Mouse (Mus musculus) MEL (cell line): ENCODE data around the gene Dlgap3. TPM values are rescaled to one million over a fixed set of nuclear protein-coding genes. Genes with fewer than 3 reads are reported as not detected.

Experiments used
- DNase-seq: peaks from one replicate; pipeline ENCODE4 v3.0.0; 2011; ENCODE audit warnings: low read depth, low spot score
- H3K27ac ChIP-seq: 2 replicates; pipeline ENCODE4 v1.5.1; 2012; ENCODE audit warnings: low read depth, mild to moderate bottlenecking, control low read depth, low read length, moderate library complexity; ENCODE audit not compliant: control insufficient read depth
- H3K27me3 ChIP-seq, 2 experiments: fragments of 150-350 bp in 1 of 2; sonication (generic) in 1 of 2; 2 replicates each; pipeline ENCODE4 v1.6.1; 2012; ENCODE audit warnings: low read length in 2 of 2, mild to moderate bottlenecking in 2 of 2, improper control_type of control experiment in 1 of 2, moderate library complexity in 1 of 2; ENCODE audit not compliant: insufficient read depth in 2 of 2, control insufficient read depth in 1 of 2
- H3K36me3 ChIP-seq, 2 experiments: 2 replicates each; pipeline ENCODE4 v1.6.1; 2012 to 2014; ENCODE audit warnings: low read length in 2 of 2, improper control_type of control experiment in 1 of 2, inconsistent platforms in 1 of 2, mild to moderate bottlenecking in 1 of 2; ENCODE audit not compliant: insufficient read depth in 2 of 2, control insufficient read depth in 1 of 2
- H3K4me1 ChIP-seq, 2 experiments: fragments of 150-350 bp in 1 of 2; sonication (generic) in 1 of 2; 2 replicates each; pipeline ENCODE4 v1.6.1; 2012; ENCODE audit warnings: low read length in 2 of 2, improper control_type of control experiment in 1 of 2, mild to moderate bottlenecking in 1 of 2; ENCODE audit not compliant: insufficient read depth in 2 of 2, control insufficient read depth in 1 of 2
- H3K4me3 ChIP-seq, 2 experiments: fragments of 150-350 bp in 1 of 2; sonication (generic) in 1 of 2; 2 replicates each; pipeline ENCODE4 v1.5.1; 2012; ENCODE audit warnings: low read depth in 2 of 2, low read length in 2 of 2, mild to moderate bottlenecking in 2 of 2, moderate library complexity in 2 of 2, control low read depth in 1 of 2, improper control_type of control experiment in 1 of 2; ENCODE audit not compliant: control insufficient read depth in 1 of 2, insufficient read depth in 1 of 2
- H3K79me2 ChIP-seq: 2 replicates; pipeline ENCODE4 v1.6.1; 2012; ENCODE audit warnings: mild to moderate bottlenecking, low read length, moderate library complexity; ENCODE audit not compliant: control insufficient read depth, poor library complexity, insufficient read depth
- H3K9ac ChIP-seq: 2 replicates; pipeline ENCODE4 v1.6.1; 2012; ENCODE audit warnings: low read depth, mild to moderate bottlenecking, control low read depth, low read length, moderate library complexity; ENCODE audit not compliant: control insufficient read depth, poor library complexity, severe bottlenecking
- H3K9me3 ChIP-seq: fragments of 150-350 bp; sonication (generic); replicated peaks from 2 replicates; pipeline ENCODE4 v1.6.1; 2012; ENCODE audit warnings: mild to moderate bottlenecking, low read length, improper control_type of control experiment, moderate library complexity; ENCODE audit not compliant: insufficient read depth
- CHD1 ChIP-seq: IDR thresholded peaks from 2 replicates; pipeline ENCODE4 v1.6.1; 2012; ENCODE audit warnings: low read depth, mild to moderate bottlenecking, inconsistent platforms, low read length, improper control_type of control experiment
- CTCF ChIP-seq, 3 experiments: IDR thresholded peaks in 2 of 3; conservative IDR thresholded peaks in 1 of 3; 2 replicates each; pipeline ENCODE4 v1.5.1; 2011 to 2012; ENCODE audit warnings: low read length in 3 of 3, low read depth in 2 of 3, mild to moderate bottlenecking in 2 of 3, improper control_type of control experiment in 1 of 3, inconsistent platforms in 1 of 3, mixed read lengths in 1 of 3, moderate library complexity in 1 of 3; ENCODE audit not compliant: control insufficient read depth in 1 of 3, insufficient read depth in 1 of 3, poor library complexity in 1 of 3, severe bottlenecking in 1 of 3
- E2F4 ChIP-seq: IDR thresholded peaks from 2 replicates; pipeline ENCODE4 v1.6.1; 2011; ENCODE audit warnings: low read depth, low read length, improper control_type of control experiment, borderline replicate concordance
- ELF1 ChIP-seq: IDR thresholded peaks from 2 replicates; pipeline ENCODE4 v1.6.1; 2014; ENCODE audit warnings: low read depth, mild to moderate bottlenecking, inconsistent platforms, low read length, improper control_type of control experiment, moderate library complexity
- GABPA ChIP-seq: IDR thresholded peaks from 2 replicates; pipeline ENCODE4 v1.6.1; 2012; ENCODE audit warnings: low read depth, mild to moderate bottlenecking, inconsistent platforms, low read length, improper control_type of control experiment, moderate library complexity
- MXI1 ChIP-seq: IDR thresholded peaks from 2 replicates; pipeline ENCODE4 v1.6.1; 2011; ENCODE audit warnings: mild to moderate bottlenecking, low read depth, low read length, improper control_type of control experiment
- MYB ChIP-seq: IDR thresholded peaks from 2 replicates; pipeline ENCODE4 v1.6.1; 2011; ENCODE audit warnings: mild to moderate bottlenecking, low read depth, low read length, improper control_type of control experiment
- MYC ChIP-seq: IDR thresholded peaks from 2 replicates; pipeline ENCODE4 v1.6.1; 2011; ENCODE audit warnings: low read depth, mild to moderate bottlenecking, low read length, improper control_type of control experiment, moderate library complexity
- POLR2A ChIP-seq, 2 experiments: IDR thresholded peaks; 2 replicates each; pipeline ENCODE4 v1.6.1; 2011 to 2012; ENCODE audit warnings: low read length in 2 of 2, mild to moderate bottlenecking in 2 of 2, control low read depth in 1 of 2, improper control_type of control experiment in 1 of 2, low read depth in 1 of 2, moderate library complexity in 1 of 2; ENCODE audit not compliant: control insufficient read depth in 1 of 2, insufficient read depth in 1 of 2, poor library complexity in 1 of 2
- POLR2AphosphoS2 ChIP-seq: IDR thresholded peaks from 2 replicates; pipeline ENCODE4 v1.6.1; 2011; ENCODE audit warnings: low read length, improper control_type of control experiment
- POLR2AphosphoS5 ChIP-seq: IDR thresholded peaks from 2 replicates; pipeline ENCODE4 v1.6.1; 2012; ENCODE audit warnings: low read depth, borderline replicate concordance, mild to moderate bottlenecking, inconsistent platforms, low read length, moderate library complexity, mixed read lengths
- RAD21 ChIP-seq: IDR thresholded peaks from 2 replicates; pipeline ENCODE4 v1.6.1; 2011; ENCODE audit warnings: mild to moderate bottlenecking, low read depth, low read length, improper control_type of control experiment
- RCOR1 ChIP-seq: IDR thresholded peaks from 2 replicates; pipeline ENCODE4 v1.6.1; 2012; ENCODE audit warnings: low read depth, mild to moderate bottlenecking, inconsistent platforms, low read length, improper control_type of control experiment
- SMC3 ChIP-seq: IDR thresholded peaks from 2 replicates; pipeline ENCODE4 v1.6.1; 2011; ENCODE audit warnings: low read depth, low read length, improper control_type of control experiment
- TAL1 ChIP-seq: IDR thresholded peaks from 2 replicates; pipeline ENCODE4 v1.6.1; 2012; ENCODE audit warnings: mild to moderate bottlenecking, inconsistent platforms, low read length, moderate library complexity, mixed read lengths
- ZC3H11A ChIP-seq: IDR thresholded peaks from 2 replicates; pipeline ENCODE4 v1.6.1; 2012; ENCODE audit warnings: low read depth, mild to moderate bottlenecking, inconsistent platforms, low read length, improper control_type of control experiment
- ZMIZ1 ChIP-seq: IDR thresholded peaks from 2 replicates; pipeline ENCODE4 v1.6.1; 2012; ENCODE audit warnings: low read depth, mild to moderate bottlenecking, inconsistent platforms, low read length, improper control_type of control experiment, moderate library complexity
- ZNF384 ChIP-seq: IDR thresholded peaks from 2 replicates; pipeline ENCODE4 v1.6.1; 2012; ENCODE audit warnings: low read depth, mild to moderate bottlenecking, inconsistent platforms, low read length, improper control_type of control experiment
- polyA plus RNA-seq, 2 experiments: library from polyadenylated mRNA; stranded (reverse) in 1 of 2; unstranded in 1 of 2; fragments of >175 nt in 1 of 2; fragments of >200 nt in 1 of 2; gene quantifications; 2 replicates each; pipeline versions ENCODE4 v1.2.1 to v1.2.4; 2012; ENCODE audit warnings: low replicate concordance in 2 of 2, low read depth in 1 of 2; ENCODE audit not compliant: insufficient read length in 2 of 2, insufficient read depth in 1 of 2, missing spikeins in 1 of 2
- total RNA-seq: library from RNA; depleted of rRNA; stranded (reverse); fragments of 300-350 nt; gene quantifications from 2 replicates; pipeline ENCODE4 v1.2.3, GENCODE M21; 2012

The Dlgap3 gene
- total and polyA plus RNA-seq, 3 experiments, result not detected

DNA sequence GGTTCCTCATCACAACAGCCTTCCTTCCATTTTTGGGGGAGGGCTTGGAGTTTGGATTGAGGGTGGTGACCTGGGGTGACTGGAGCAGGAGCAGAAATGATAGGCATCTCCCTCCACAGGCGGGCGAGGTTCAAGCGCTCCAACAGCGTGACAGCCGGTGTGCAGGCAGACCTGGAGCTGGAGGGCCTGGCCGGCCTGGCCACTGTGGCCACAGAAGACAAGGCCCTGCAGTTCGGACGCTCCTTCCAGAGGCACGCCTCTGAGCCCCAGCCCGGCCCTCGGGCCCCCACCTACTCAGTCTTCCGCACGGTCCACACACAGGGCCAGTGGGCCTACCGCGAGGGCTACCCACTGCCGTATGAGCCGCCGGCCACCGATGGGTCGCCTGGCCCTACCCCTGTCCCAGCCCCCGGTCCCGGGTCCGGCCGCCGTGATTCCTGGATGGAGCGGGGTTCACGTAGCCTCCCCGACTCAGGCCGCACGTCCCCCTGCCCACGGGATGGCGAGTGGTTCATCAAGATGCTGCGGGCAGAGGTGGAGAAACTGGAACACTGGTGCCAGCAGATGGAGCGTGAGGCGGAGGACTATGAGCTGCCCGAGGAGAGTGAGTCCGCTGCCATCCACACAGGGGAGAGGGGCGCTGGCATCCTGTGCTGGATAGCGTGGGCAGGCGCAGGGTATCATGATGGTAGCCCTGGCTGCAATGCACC lies 64.6 kb downstream of the Dlgap3 start:
- DNase-seq, result no peak
- no peaks in the 10 kb centered on the region for H3K9me3 ChIP-seq
- H3K36me3 ChIP-seq, result no peaks in the 10 kb centered on the region
- H3K4me1 ChIP-seq, result no peaks in the 10 kb centered on the region
- H3K79me2 ChIP-seq, result no peaks in the 10 kb centered on the region
- H3K9ac ChIP-seq, result no peak overlapping the region
- no peak for TF ChIP-seq RAD21
- TF ChIP-seq POLR2AphosphoS5, result no peak
- no peak for TF ChIP-seq ZMIZ1
- no peak for TF ChIP-seq GABPA
- TF ChIP-seq ZNF384, result no peak
- no peak for TF ChIP-seq POLR2AphosphoS2
- TF ChIP-seq POLR2A (IDR thresholded peaks at IDR 0.05; ENCODE audit: control insufficient read depth in 1 of 2, insufficient read depth in 1 of 2, low read depth in 1 of 2, low read length in 2 of 2, poor library complexity in 1 of 2), result no peak
- TF ChIP-seq ZC3H11A, result no peak
- TF ChIP-seq MYB, result no peak
- no peak for TF ChIP-seq MXI1
- no peak for TF ChIP-seq ELF1
- no peak overlapping the region for H3K27ac ChIP-seq
- no peaks in the 10 kb centered on the region for H3K27me3 ChIP-seq
- no peak overlapping the region for H3K4me3 ChIP-seq

DNA sequence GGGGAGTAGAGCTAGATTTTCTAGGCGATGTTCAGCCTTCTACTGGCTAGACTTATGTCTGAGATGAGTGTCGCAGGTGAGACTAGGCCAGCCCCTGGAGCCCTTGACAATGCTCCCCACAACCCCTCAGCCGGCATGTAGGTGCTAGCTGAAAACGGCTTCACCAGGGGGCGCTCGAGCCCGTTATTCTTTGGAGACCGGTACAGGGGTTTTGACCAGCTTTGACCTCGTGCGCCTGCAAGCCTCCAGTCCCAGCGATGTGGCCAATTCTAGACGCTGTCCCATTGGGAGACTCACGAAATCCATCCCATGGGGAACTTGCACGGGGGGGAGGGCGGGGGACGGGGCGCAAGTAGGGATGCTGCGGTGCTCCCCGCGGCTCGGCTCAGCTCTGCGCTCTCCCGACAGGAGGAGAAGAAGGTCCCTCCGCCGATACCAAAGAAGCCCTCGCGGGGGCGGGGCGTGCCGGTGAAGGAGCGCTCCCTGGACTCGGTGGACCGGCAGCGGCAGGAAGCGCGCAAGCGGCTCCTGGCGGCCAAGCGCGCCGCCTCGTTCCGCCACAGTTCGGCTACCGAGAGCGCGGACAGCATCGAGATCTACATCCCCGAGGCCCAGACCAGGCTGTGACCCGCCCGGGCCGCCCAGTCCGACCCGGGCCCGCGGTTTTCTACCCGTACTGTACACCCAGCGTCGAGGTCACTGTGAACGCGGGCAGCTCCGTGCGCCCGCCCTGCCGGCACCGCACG lies 66.9 kb downstream of the Dlgap3 start:
- no peaks in the 10 kb centered on the region for H3K27me3 ChIP-seq
- no peaks in the 10 kb centered on the region for H3K9me3 ChIP-seq
- no peak overlapping the region for H3K4me3 ChIP-seq
- peak; percentile 39 for DNase-seq
- H3K4me1 ChIP-seq, result no peaks in the 10 kb centered on the region
- no peak overlapping the region for H3K9ac ChIP-seq
- no peak overlapping the region for H3K27ac ChIP-seq
- no peaks in the 10 kb centered on the region for H3K36me3 ChIP-seq
- TF ChIP-seq RAD21 (peak; percentile 22), SMC3 (peak; percentile 35), POLR2AphosphoS2 (no peak), ZMIZ1 (no peak), MXI1 (no peak), E2F4 (no peak), CTCF (IDR thresholded peaks at IDR 0.05 in 2 of 3, conservative IDR thresholded peaks at IDR 0.05 in 1 of 3; ENCODE audit: control insufficient read depth in 1 of 3, insufficient read depth in 1 of 3, low read depth in 2 of 3, low read length in 3 of 3, poor library complexity in 1 of 3, severe bottlenecking in 1 of 3) (peak in 2 of 3 experiments; percentile 45 to 52; a peak in 5 of 6 replicates), MYC (no peak), MYB (no peak), ELF1 (no peak), CHD1 (no peak), TAL1 (no peak), RCOR1 (no peak), ZC3H11A (no peak)
- TF ChIP-seq, all 39 proteins: peak for 3
- H3K79me2 ChIP-seq, result no peaks in the 10 kb centered on the region
